Mouse (Mus musculus): ENCODE measurements around the gene Tmc3.

Gene Tmc3

GRCm38 (mm10) chr7:83637781-83638583 lies 53.3 kb downstream of the Tmc3 start:
- DNase-seq (ENCODE audit: low spot score) = no peak

GRCm38 (mm10) chr7:83639084-83639483 lies 54.4 kb downstream of the Tmc3 start:
- no peak for DNase-seq (ENCODE audit: low spot score)

- no peak for DNase-seq (ENCODE audit: low spot score)
Measured at GRCm38 (mm10) chr7:83640581-83640980, 55.9 kb downstream of the Tmc3 start.

DNA sequence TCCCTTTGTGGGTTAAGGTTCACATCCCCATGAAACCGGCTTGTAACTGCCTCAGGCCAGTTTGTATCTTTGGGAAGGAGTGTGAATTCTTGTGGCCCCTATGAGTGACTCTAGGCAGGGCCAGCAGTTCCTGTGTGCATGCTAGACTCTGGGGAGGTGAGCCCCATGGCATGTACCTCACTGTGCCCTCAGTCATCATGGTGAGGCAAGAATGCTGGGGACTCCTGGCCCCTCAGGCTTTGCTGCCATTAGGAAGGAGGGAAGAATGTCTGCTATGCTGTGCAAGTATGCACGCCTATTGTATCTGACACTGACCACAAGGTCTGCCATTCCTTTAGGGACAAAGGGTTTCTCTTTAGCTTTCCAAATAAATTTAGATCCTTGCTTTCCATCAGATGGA lies 56.4 kb downstream of the Tmc3 start:
- no peak for DNase-seq (ENCODE audit: low spot score)

GRCm38 (mm10) chr7:83643581-83643980 lies 58.9 kb downstream of the Tmc3 start:
- no peak for DNase-seq (ENCODE audit: low spot score)

GRCm38 (mm10) chr7:83644761-83645160 lies 60.0 kb downstream of the Tmc3 start:
- no peak for DNase-seq (ENCODE audit: low spot score)

DNA sequence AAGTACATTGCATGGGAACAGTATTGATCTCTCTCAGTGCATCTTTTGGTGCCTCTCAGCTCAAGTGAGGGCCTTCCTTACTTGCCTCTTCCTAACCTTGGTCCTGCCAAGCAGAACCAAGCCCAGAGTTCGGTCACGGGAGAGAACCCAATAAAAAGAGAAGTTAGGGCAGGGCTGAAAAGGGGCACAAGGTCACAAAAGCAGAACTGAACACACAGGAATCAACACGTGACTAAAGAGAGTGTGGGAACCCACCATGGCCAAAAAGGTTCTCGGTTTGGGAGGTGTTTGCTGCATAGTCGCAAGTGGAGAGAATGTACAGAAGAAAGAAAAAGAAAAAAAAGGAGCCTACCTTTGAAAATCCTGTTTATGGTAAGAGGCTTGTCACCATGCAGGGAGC lies 60.7 kb downstream of the Tmc3 start:
- DNase-seq (ENCODE audit: low spot score) = no peak

DNA sequence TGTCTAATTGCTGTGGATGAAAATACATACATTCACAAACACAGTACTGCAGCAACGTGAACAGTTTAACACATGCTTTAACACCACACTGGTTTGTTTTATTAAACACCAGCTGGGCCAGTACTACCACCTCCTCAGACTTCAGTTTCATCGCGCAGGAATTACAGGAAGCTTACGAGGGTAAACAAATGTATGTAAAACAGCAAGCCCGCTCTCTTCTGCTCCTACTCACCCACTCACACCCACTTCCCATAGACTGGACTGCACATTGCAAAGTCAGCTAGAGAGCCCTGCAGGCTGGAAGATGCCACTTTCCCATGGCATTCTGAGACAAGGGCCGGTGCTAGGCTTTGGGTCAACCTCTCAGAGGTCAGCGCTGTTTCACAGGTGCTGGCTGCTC lies 64.1 kb downstream of the Tmc3 start:
- no peak for DNase-seq (ENCODE audit: low spot score)

DNA sequence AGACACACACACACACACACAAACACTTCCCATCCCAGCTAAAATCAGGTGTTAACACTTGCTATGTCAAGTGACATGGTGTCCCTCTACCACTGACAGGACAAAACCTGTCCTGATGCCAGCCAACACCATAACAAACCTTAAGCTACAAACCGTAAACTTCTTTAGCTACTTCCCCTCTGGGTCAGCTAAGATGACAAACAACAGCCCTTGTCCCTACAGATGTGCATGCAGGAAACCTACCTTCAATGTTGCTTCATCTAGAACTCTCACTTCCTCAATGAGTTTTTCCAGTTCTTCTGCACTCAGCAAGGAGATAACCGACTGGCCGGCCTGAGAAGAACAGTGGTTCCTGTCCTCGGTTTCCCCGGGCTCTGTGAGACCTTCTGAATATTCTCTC lies 65.9 kb downstream of the Tmc3 start:
- DNase-seq (ENCODE audit: low spot score) = no peak

GRCm38 (mm10) chr7:83652498-83652897 lies 67.8 kb downstream of the Tmc3 start:
- no peak for DNase-seq (ENCODE audit: low spot score)

- DNase-seq (ENCODE audit: low spot score) = no peak
Measured at GRCm38 (mm10) chr7:83653605-83654051, 68.9 kb downstream of the Tmc3 start.

GRCm38 (mm10) chr7:83654196-83654595 lies 69.5 kb downstream of the Tmc3 start:
- no peak for DNase-seq (ENCODE audit: low spot score)

DNA sequence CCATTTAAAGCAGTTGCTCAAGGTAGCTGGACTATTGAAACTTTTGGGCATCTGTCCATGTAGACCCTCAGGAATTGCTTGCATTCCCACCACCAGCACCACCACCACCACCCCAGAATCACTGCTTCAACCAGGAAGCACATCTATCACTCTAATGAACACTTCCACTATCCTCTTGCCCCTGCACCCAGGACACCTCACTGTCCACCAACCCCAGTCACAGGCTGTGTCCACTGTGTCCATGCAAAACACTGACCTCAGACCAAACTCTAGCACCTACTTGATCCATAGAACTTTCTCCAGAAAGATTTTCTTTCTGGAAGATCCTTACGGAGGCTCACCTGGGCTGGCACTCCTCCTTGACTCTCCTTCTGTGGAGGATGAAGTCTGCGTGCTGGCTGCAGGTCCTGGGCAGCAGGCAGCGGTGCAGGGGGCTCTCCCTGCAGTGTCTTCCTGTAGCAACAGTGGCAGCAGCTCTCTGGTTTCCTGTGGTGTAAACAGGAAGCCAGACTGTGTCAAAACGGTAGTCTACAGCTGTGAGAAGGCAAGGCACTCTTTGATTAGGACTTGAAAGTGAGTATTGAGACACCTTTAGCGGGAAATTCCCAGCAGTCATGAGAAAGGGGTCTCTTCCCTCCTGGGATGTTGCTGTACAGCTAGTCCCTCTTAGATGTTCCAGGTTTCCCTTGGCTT lies 70.4 kb downstream of the Tmc3 start:
- no peak for DNase-seq (ENCODE audit: low spot score)

DNA sequence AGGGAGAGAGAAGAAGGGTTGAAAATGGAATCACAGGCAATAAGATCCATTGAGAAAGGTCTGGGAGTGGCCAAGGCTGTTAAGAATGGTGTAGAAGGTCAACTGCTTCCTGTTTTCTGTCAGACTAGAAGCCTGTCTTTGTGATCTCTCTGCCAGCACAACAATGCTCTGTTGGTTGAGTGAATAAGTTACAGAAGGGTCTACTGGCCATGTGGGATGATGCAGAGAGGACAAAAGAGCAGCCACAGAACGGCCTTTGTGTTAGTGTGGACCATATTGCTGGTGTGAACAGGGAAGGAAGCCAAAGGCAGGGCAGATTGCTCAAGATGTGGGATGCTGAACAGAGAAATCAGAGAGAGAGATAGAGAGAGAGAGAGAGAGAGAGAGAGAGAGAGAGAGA lies 74.0 kb downstream of the Tmc3 start:
- DNase-seq (ENCODE audit: low spot score) = no peak

- DNase-seq (ENCODE audit: low spot score) = no peak
Measured at GRCm38 (mm10) chr7:83659159-83660065, 74.7 kb downstream of the Tmc3 start.

GRCm38 (mm10) chr7:83660273-83660691 lies 75.6 kb downstream of the Tmc3 start:
- DNase-seq (ENCODE audit: low spot score) = no peak

DNA sequence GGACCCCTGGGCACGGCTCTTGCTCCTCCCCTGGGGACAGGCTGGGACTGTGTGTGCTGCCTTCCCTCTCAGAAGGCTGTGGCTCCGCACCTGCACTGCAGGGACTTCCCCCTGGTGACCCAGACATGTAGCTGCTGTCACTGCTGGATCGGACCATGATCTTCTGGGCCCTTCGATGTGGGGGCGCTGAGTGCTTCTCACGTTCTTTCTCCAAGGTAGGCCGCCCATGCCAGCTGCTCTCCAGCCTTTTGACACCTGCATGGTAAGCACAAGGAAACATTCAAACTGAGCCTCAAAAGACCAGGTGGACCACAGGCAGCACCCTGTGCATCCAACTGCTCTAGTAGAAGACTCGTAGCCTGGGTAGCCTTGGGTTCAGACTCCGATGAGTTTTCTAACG lies 76.3 kb downstream of the Tmc3 start:
- no peak for DNase-seq (ENCODE audit: low spot score)

DNA sequence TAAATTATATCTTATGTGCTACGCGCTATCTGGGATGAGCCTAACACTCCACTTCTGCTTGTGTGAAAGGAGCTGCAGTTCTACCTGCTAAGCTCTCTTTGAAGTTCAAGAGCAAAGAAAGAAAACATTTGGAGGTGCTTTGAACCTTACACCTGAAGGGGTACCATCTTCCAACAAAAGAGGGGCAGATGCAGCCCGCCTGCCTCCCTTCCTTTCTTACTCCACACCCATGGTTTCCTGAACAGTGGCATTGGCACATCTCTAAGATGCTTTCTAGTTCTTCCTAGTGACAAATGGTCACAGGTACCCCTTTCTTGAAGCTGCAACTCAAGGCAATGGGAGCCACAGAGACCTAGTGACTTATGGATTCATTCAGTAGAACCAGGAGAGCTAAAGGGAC lies 77.0 kb downstream of the Tmc3 start:
- no peak for DNase-seq (ENCODE audit: low spot score)

DNA sequence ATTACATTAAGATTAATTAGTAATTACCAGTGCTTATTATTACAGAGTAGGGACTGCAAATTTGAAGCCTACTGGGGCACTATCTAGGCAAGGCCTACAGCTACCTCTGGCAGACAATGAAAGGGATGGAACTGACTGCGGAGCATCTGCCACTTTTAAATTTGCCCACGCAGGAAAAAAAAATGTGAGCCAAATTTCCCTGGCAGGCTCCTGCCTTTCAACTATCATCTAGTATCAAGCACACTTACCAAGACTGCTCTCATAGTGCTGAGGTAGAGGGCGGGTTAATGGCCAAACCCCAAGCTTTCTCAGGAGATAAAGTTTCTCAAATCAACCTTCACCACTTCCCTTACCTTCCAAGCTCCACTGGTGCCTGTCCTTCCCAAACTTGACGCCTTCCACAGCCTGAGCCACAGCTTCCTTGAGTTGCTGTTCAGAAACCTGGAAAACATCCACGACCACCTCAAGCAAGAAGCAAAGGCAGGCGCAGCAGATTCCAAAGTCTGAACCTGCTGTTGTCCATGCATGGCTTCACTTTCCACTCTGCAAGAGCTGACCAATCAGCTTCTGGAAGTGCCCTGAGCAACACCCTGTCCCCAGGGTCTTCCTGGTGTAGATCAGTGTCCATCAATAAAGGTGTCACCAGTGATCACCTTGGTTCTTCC lies 78.1 kb downstream of the Tmc3 start:
- no peak for DNase-seq (ENCODE audit: low spot score)

DNA sequence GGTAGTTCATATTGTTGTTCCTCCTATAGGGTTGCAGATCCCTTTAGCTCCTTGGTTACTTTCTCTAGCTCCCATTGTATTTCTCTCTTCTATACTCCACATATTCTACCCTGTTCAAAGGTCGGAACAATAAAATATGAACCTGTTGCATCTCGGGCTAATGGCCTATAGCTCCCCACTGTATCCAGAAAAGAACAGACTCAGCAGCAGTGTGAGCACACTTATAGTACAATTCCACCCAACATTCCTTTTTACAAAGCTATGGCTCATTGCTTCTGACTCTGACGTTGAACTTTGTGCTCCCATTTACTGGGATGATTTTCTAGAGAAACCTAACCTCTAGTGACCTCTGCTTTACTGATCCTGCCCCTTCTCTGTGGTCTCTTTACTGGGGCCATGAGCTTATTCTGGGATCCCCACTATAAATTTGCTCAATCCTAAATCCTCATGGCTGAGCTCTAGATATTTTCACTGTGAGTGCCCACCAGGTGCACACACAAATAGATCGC lies 81.4 kb downstream of the Tmc3 start:
- no peak for DNase-seq (ENCODE audit: low spot score)

GRCm38 (mm10) chr7:83667936-83668645 lies 83.4 kb downstream of the Tmc3 start:
- DNase-seq (ENCODE audit: low spot score) = no peak

Measured in c-Kit-positive CD71-positive TER-119-positive erythroid progenitor cells, embryonic 14.5 days (primary cell).